Mouse (Mus musculus) forebrain, embryonic 14.5 days (tissue): Measurements from ENCODE around the gene Btnl1. TPM values are rescaled to one million over a fixed set of nuclear protein-coding genes. Genes with fewer than 3 reads are reported as not detected.

Experiments
- ATAC-seq: fragments of 200-750 bp; cut with Nextera tagmentation; 2 replicates; pipeline ENCODE4 v1.8.0; 2017; ENCODE audit warnings: mild to moderate bottlenecking, moderate library complexity
- DNase-seq: peaks from one replicate; pipeline ENCODE4 v3.0.0-alpha.2; 2015; ENCODE audit warnings: low spot score
- H3K27ac ChIP-seq: fragments of 300-500 bp; sonication (generic); 2 replicates; pipeline ENCODE4 v1.5.1; 2014; ENCODE audit warnings: low read depth, mild to moderate bottlenecking, control low read depth, low read length, moderate library complexity
- H3K27me3 ChIP-seq: fragments of 300-500 bp; sonication (generic); replicated peaks from 2 replicates; pipeline ENCODE4 v1.6.1; 2014; ENCODE audit warnings: low read length, control low read depth, mixed read lengths; ENCODE audit not compliant: control insufficient read depth, insufficient read depth
- H3K36me3 ChIP-seq: fragments of 300-500 bp; sonication (generic); 2 replicates; pipeline ENCODE4 v1.6.1; 2014; ENCODE audit warnings: low read length, control low read depth; ENCODE audit not compliant: control insufficient read depth, insufficient read depth
- H3K4me1 ChIP-seq: fragments of 300-500 bp; sonication (generic); 2 replicates; pipeline ENCODE4 v1.6.1; 2014; ENCODE audit warnings: antibody characterized with exemption, low read length, control low read depth; ENCODE audit not compliant: control insufficient read depth, insufficient read depth
- H3K4me2 ChIP-seq: fragments of 300-500 bp; sonication (generic); 2 replicates; pipeline ENCODE4 v1.6.1; 2014; ENCODE audit warnings: mild to moderate bottlenecking, control low read depth, low read length
- H3K4me3 ChIP-seq: fragments of 300-500 bp; sonication (generic); 2 replicates; pipeline ENCODE4 v1.5.1; 2014; ENCODE audit warnings: low read depth, low read length, control low read depth
- H3K9ac ChIP-seq: fragments of 300-500 bp; sonication (generic); 2 replicates; pipeline ENCODE4 v1.6.1; 2014; ENCODE audit warnings: mild to moderate bottlenecking, low read length, control low read depth, moderate library complexity
- H3K9me3 ChIP-seq: fragments of 300-500 bp; sonication (generic); replicated peaks from 2 replicates; pipeline ENCODE4 v1.6.1; 2016; ENCODE audit warnings: low read length, control low read depth, mixed read lengths; ENCODE audit not compliant: control insufficient read depth
- WGBS: fragments of 180-500 bp; shearing (Covaris S2); extraction: QIAGEN DNeasy Blood & Tissue Kit; methylation state at CpG from one replicate; pipeline ENCODE4 v1.1.7; 2014; 5-methylcytosine and 5-hydroxymethylcytosine counted together
- polyA plus RNA-seq: library from polyadenylated mRNA; unstranded; fragments of >200 nt; fragmentation: Nextera tagmentation; extraction: Ambion mirVana; gene quantifications from 2 replicates; pipeline ENCODE4 v1.2.1, GENCODE M21; 2014

Gene Btnl1
- polyA plus RNA-seq, 1 experiment from 2014 or later: not detected

DNA sequence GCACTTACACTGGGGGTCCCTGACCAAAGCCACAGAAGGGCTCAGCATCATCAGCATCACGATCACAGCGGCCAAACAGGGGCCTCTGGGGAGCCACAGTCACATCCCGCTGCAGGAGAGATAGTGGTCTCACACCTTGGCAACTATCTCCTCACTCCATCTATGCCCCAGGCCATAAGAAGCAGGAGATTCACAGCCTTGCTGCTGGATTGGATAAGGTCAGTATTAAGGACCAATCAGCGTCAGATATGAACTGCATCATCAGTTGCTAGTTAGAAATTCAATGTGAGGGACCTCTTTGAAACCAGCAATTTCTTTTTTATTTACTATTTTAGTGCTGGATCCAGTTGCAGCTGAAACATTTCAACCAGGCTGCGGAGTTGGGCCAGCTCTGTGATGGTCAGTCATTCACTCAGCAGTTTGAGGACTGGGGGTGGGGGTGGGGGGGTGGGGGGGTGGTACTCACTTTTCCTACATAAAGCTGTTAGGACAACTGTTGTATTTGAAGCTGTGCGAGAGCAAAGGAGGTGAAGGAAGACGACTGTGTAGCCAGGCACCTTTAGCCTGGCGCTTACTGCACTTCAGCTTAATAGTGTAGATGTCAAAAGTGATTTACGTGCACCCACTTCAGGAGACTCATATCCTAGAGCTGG is 21.3 kb downstream of the Btnl1 start:
- no peaks in the 10 kb centered on the region for H3K9me3 ChIP-seq
- H3K4me2 ChIP-seq: peak overlapping the region; percentile 60
- no peaks in the 10 kb centered on the region for H3K36me3 ChIP-seq
- H3K27me3 ChIP-seq: no peaks in the 10 kb centered on the region
- peak overlapping the region; percentile 97; the same call in 1 of the 2 replicates for H3K27ac ChIP-seq
- ATAC-seq: peak; percentile 86
- H3K4me3 ChIP-seq: peak overlapping the region; percentile 61
- peak; percentile 93 for DNase-seq
- WGBS: 12% methylated on average over 9 of the region's 9 CpGs
- no peak overlapping the region for H3K9ac ChIP-seq
- no peaks in the 10 kb centered on the region for H3K4me1 ChIP-seq

DNA sequence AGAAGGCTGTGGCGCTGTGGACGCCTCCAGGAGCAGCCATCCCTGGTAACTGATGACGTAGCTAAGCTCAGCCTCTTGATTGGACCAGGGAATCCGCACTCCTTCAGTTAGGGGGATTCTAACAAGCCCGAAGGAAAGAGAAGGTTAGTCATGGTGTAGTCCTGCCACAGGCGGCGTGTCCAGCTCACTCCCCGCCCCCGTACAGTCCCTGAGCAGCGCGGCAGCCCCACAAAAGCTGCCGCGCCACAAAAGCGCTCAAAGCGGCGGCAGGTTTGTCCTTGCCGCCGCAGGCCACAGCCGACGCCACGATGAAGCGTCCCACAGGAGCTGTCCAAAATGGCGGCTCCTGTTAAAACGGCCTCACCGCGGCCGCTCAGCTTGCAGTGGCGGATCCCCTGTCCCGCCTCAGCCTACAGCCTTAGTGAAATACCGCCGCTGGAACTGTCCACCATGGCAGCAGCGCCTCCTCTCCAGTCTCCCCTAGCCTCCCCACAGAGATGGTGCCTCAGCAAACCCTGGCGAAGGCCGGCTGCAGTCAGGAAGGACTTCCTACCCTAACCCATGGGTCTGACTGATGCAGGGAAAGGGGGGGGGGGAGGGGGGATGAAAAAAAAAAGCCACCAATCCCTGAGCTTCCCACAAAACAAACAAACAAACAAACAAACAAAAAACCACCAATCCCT is 21.9 kb downstream of the Btnl1 start, which contains the start of gene BC051142:
Gene BC051142, plus strand, starts transcription at position 110 of the 683 bp plus-strand sequence.
- no peaks in the 10 kb centered on the region for H3K9me3 ChIP-seq
- H3K4me3 ChIP-seq: peak within 1 kb of the TSS; percentile 61
- no peaks in the 10 kb centered on the region for H3K36me3 ChIP-seq
- H3K27me3 ChIP-seq: no peaks in the 10 kb centered on the region
- peak within 1 kb of the TSS; percentile 84 for H3K9ac ChIP-seq
- peak; percentile 95 for DNase-seq
- peak within 1 kb of the TSS; percentile 97 for H3K27ac ChIP-seq
- 3% methylated on average over 34 of the region's 34 CpGs for WGBS
- peak within 1 kb of the TSS; percentile 60 for H3K4me2 ChIP-seq
- peak; percentile 99 for ATAC-seq
- H3K4me1 ChIP-seq: no peaks in the 10 kb centered on the region

DNA sequence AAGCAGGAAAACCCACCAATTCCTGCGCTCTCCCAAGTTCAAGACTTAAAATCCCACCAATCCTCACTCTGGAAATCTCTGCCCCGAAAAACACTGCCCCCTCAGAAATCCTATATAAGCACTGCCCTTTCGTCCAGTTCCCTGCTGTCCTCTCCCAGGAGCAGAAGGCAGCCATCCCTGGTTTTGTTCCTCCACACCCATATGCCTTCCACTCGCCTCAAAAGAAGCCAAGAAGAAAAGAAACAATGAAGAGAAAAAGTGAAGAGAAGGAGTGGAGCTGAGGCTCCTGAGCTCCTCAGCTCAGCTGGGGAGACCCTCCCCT is 22.4 kb downstream of the Btnl1 start:
- Histone ChIP-seq H3K4me1 (no peaks in the 10 kb centered on the region), H3K36me3 (no peaks in the 10 kb centered on the region), H3K9me3 (no peaks in the 10 kb centered on the region), H3K27me3 (no peaks in the 10 kb centered on the region), H3K4me3 (peak overlapping the region; percentile 61), H3K9ac (peak overlapping the region; percentile 84; the same call in 1 of the 2 replicates), H3K4me2 (peak overlapping the region; percentile 60), H3K27ac (peak overlapping the region; percentile 97; the same call in 1 of the 2 replicates)
- ATAC-seq: no peak
- no peak for DNase-seq
- 36% methylated on average over 4 of the region's 4 CpGs for WGBS

DNA sequence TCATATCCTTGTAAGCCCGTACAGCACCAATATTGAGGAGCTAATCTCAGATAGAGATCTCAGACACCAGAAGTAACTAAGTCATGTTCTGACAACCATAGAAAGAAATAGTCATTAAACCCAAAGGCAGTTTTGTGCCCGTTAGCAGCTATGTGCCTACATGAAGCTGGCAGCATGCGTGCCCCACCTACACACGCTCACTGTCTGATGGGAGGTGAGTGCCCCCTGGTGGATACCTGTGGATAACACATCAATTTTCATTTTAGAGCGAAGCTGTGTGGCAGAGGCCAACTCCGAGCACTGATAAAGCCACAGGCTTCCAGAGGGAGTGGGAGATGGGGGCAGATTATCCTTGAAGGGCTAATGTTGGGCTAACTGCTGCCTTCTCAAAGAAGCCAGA is 34.2 kb downstream of the Btnl1 start:
- Histone ChIP-seq H3K9me3 (no peaks in the 10 kb centered on the region), H3K27ac (no peak overlapping the region), H3K4me2 (no peak overlapping the region), H3K4me1 (no peaks in the 10 kb centered on the region), H3K9ac (no peak overlapping the region), H3K4me3 (no peak overlapping the region), H3K27me3 (no peaks in the 10 kb centered on the region), H3K36me3 (no peaks in the 10 kb centered on the region)
- 20% methylated on average over 6 of the region's 6 CpGs for WGBS
- peak; percentile 84 for DNase-seq
- ATAC-seq: 0 out of 2 replicates have a peak, but pooled peaks have one; percentile 42

DNA sequence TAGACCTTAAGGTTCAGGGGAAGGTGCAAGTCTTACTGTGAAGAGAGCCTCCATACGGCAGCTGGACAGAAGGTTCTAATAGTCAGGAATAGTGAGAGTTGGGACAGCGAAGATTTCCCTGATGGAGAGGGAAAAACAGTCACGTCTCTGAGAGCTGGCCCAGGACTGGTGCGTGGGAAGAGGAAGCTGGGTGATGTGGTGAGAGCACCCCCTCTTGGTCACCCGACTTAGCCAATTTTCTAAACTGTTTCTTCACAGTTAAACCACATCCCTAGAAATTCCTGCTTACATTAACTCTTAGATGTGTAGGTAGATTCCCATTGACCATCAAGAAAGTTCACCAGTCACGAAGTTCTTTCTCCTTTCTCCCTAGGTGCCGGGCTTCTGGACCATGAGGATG is 43.1 kb downstream of the Btnl1 start:
- H3K36me3 ChIP-seq: no peaks in the 10 kb centered on the region
- no peaks in the 10 kb centered on the region for H3K9me3 ChIP-seq
- no peak overlapping the region for H3K9ac ChIP-seq
- no peak overlapping the region for H3K27ac ChIP-seq
- H3K4me1 ChIP-seq: no peaks in the 10 kb centered on the region
- H3K27me3 ChIP-seq: no peaks in the 10 kb centered on the region
- 72% methylated on average over 7 of the region's 7 CpGs for WGBS
- no peak overlapping the region for H3K4me2 ChIP-seq
- no peak for DNase-seq
- H3K4me3 ChIP-seq: no peak overlapping the region
- ATAC-seq: no peak

DNA sequence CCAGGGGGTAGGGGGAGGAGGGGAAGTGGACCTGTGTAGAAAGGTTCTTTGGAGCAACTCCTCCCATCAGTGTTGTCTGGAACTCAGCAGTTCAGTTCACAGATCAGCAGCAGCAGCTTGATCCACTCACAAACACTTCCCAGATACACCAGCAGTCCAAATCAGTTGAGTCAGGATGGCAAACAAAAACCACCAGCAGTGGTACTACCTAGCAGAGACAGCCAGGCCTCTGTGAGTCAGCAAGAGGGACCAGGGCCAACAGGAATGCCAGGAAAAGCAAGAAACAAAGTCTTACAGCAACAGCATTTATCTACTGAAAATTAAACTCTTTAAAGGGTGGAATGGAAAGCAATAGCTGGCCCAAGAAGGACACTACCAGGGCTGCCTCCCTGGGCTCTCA is 50.7 kb downstream of the Btnl1 start:
- H3K4me1 ChIP-seq: no peaks in the 10 kb centered on the region
- no peak overlapping the region for H3K4me2 ChIP-seq
- DNase-seq (no peak), ATAC-seq (no peak)
- no peak overlapping the region for H3K27ac ChIP-seq
- H3K9ac ChIP-seq: no peak overlapping the region
- H3K4me3 ChIP-seq: no peak overlapping the region
- no peaks in the 10 kb centered on the region for H3K9me3 ChIP-seq
- no peaks in the 10 kb centered on the region for H3K36me3 ChIP-seq
- H3K27me3 ChIP-seq: no peaks in the 10 kb centered on the region

Other genes starting within 250 kb of the Btnl1 start
- 0.18 and 0.36 TPM in 2 replicates for gene H2-DMb2, start 233.8 kb upstream of the Btnl1 start, polyA plus RNA-seq
- 0.66 and 1.2 TPM in 2 replicates for gene H2-DMb1, start 224.1 kb upstream of the Btnl1 start, polyA plus RNA-seq
- 1.1 and 1.2 TPM in 2 replicates for gene Tap1, start 189.6 kb upstream of the Btnl1 start, polyA plus RNA-seq
- 0.58 and 1.0 TPM in 2 replicates for gene Psmb9, start 189.4 kb upstream of the Btnl1 start, polyA plus RNA-seq
- 1.8 and 2.7 TPM in 2 replicates for gene Psmb8, start 179.4 kb upstream of the Btnl1 start, polyA plus RNA-seq
- gene Tap2, start 173.6 kb upstream of the Btnl1 start, polyA plus RNA-seq: 0.28 and 0.61 TPM in 2 replicates
- 0.18 TPM in 1 of 2 replicates, not detected in the other for gene H2-Ob, start 138.2 kb upstream of the Btnl1 start, polyA plus RNA-seq
- 1.4 and 2.1 TPM in 2 replicates for gene H2-Ab1, start 119.4 kb upstream of the Btnl1 start, polyA plus RNA-seq
- 0.25 and 0.27 TPM in 2 replicates for gene H2-Aa, start 89.3 kb upstream of the Btnl1 start, polyA plus RNA-seq
- gene H2-Eb1, start 71.3 kb upstream of the Btnl1 start, polyA plus RNA-seq: 0.85 and 1.4 TPM in 2 replicates
- gene H2-Eb2, start 51.5 kb upstream of the Btnl1 start, polyA plus RNA-seq: not detected in 2 replicates
- not detected in 2 replicates for gene Btnl2, start 22.3 kb upstream of the Btnl1 start, polyA plus RNA-seq
- 3.7 and 4.2 TPM in 2 replicates for gene BC051142, start 21.7 kb downstream of the Btnl1 start, polyA plus RNA-seq
- gene Btnl4, start 100.2 kb downstream of the Btnl1 start, polyA plus RNA-seq: not detected in 2 replicates
- gene Btnl6, start 140.2 kb downstream of the Btnl1 start, polyA plus RNA-seq: not detected in 2 replicates
- 4.1 and 6.0 TPM in 2 replicates for gene Notch4, start 187.1 kb downstream of the Btnl1 start, polyA plus RNA-seq
- 3.7 and 4.5 TPM in 2 replicates for gene Gpsm3, start 212.7 kb downstream of the Btnl1 start, polyA plus RNA-seq
- gene Pbx2, start 214.1 kb downstream of the Btnl1 start, polyA plus RNA-seq: 6.4 and 9.6 TPM in 2 replicates
- gene Ager, start 220.7 kb downstream of the Btnl1 start, polyA plus RNA-seq: 1.1 and 1.5 TPM in 2 replicates
- 222 TPM in 2 replicates for gene Rnf5, start 226.6 kb downstream of the Btnl1 start, polyA plus RNA-seq
- gene Agpat1, start 227.1 kb downstream of the Btnl1 start, polyA plus RNA-seq: 88.6 and 106 TPM in 2 replicates
- gene Egfl8, start 238.8 kb downstream of the Btnl1 start, polyA plus RNA-seq: 7.6 and 8.7 TPM in 2 replicates